Comparison of ENCODE assay signal across 10 mouse cellular contexts in the genomic region with DNA sequence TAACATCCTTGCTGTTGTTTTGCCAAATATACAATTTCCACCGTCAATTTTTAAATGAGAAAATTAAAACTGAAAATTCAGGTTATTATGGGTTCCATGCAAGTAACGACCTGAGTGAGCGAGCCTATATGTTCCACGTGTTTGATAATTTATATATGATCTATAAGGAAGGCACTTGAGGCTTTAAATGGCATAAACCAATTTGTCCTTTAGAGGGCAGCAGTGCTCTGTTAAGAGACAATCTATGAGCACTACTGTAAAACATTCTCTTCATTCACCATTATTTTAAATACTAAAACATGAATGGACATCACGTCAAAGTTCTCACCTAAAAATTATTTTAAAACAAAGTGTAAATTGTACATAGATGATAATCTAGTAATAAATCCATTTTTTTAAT. TPM values are rescaled to one million over a fixed set of nuclear protein-coding genes. Genes with fewer than 3 reads are reported as not detected.
DNase-seq lines count a peak whose midpoint lies in the region; ATAC-seq and TF ChIP-seq lines count a peak whose summit lies in the region.
"Had no signal": no experiment of that assay in that cellular context is flagged by ENCODE, and none has a peak within 500 bp of the region (broad histone marks: within the 10 kb centered on the region; RNA-seq: fewer than 3 reads in every experiment).

No protein-coding gene starts in this region.

- TF ChIP-seq POLR2A in kidney, adult 2 months (IDR thresholded peaks at IDR 0.05; ENCODE audit: low read depth, low read length), result no peak

- no peak overlapping the region for H3K27ac ChIP-seq in kidney, adult 2 months (ENCODE audit: insufficient read depth, low read depth, low read length)
- H3K27ac ChIP-seq: embryonic facial prominence, embryonic 13.5 days; liver, embryonic 15.5 days had no signal

- peak; percentile 46 for DNase-seq in kidney, adult 2 months
- no peak for DNase-seq in kidney, postnatal 4 days
- DNase-seq in CD4-positive helper T cell, adult 2 months (ENCODE audit: low read depth, low spot score), result peak; percentile 81
- DNase-seq in NIH3T3 (ENCODE audit: low read depth), result peak; percentile 89
- DNase-seq in forelimb bud, embryonic 11.5 days (ENCODE audit: low read depth, low spot score), result peak; percentile 64
- DNase-seq in adrenal gland, postnatal 25 days, result no peak
- no peak for DNase-seq in spleen, postnatal 4 days (ENCODE audit: low spot score in 2 of 2)

- no peaks in the 10 kb centered on the region for H3K27me3 ChIP-seq in kidney, adult 2 months (replicated peaks; ENCODE audit: control insufficient read depth, insufficient read depth, low read length)
- H3K27me3 ChIP-seq: embryonic facial prominence, embryonic 13.5 days; liver, embryonic 15.5 days had no signal

- H3K36me3 ChIP-seq in kidney, adult 2 months (ENCODE audit: control insufficient read depth, insufficient read depth, low read length), result no peaks in the 10 kb centered on the region
- H3K36me3 ChIP-seq: embryonic facial prominence, embryonic 13.5 days; liver, embryonic 15.5 days had no signal

- WGBS in kidney, adult 2 months, result 12% methylated on average over 5 of the region's 5 CpGs

- no peak overlapping the region for H3K4me3 ChIP-seq in kidney, adult 2 months (ENCODE audit: insufficient read depth, low read depth, low read length)
- H3K4me3 ChIP-seq: embryonic facial prominence, embryonic 13.5 days; liver, embryonic 15.5 days had no signal

- TF ChIP-seq CTCF in kidney, adult 2 months (conservative IDR thresholded peaks at IDR 0.05; ENCODE audit: insufficient read depth, insufficient read length, low read depth, low read length), result no peak

- ATAC-seq in megakaryocyte, adult 5-6 weeks (ENCODE audit: poor library complexity, severe bottlenecking), result peak; percentile 82

- no peaks in the 10 kb centered on the region for H3K4me1 ChIP-seq in kidney, adult 2 months (ENCODE audit: control insufficient read depth, insufficient read depth, low read length)
- H3K4me1 ChIP-seq: embryonic facial prominence, embryonic 13.5 days; liver, embryonic 15.5 days had no signal

RNA-seq across cellular contexts. Expression of a gene that starts 22.5 kb away (rescaled TPM):
- polyA plus RNA-seq in kidney, adult 2 months (2012; rRNA removed), result 4.4 and 6.9 TPM in 2 replicates
- 7.0 and 8.3 TPM in 2 replicates for total RNA-seq in megakaryocyte, adult 5-6 weeks (2015)
- total RNA-seq in megakaryocyte, adult 5-6 weeks (2017), result 7.5 and 8.4 TPM in 2 replicates
- 49.2 and 65.8 TPM in 2 replicates for total RNA-seq in adrenal gland, postnatal 25 days (2021)

RNA-seq across cellular contexts. Expression of a gene that starts 28.8 kb away (rescaled TPM):
- 6.6 and 9.8 TPM in 2 replicates for polyA plus RNA-seq in kidney, adult 2 months (2012; rRNA removed)
- total RNA-seq in megakaryocyte, adult 5-6 weeks (2015), result 17.8 and 25.6 TPM in 2 replicates
- total RNA-seq in megakaryocyte, adult 5-6 weeks (2017), result 49.4 and 66.0 TPM in 2 replicates
- 22.6 and 25.0 TPM in 2 replicates for total RNA-seq in adrenal gland, postnatal 25 days (2021)

Comparison
In these comparisons a context has a peak if more than half of its experiments do, and no peak if none do; other contexts are left out.
1. DNase-seq: peak in kidney, adult 2 months (single experiment), CD4-positive helper T cell, adult 2 months (single experiment), NIH3T3 (single experiment) and forelimb bud, embryonic 11.5 days (single experiment); none in kidney, postnatal 4 days (0 of 2), adrenal gland, postnatal 25 days (single experiment) and spleen, postnatal 4 days (0 of 2).